Mouse (Mus musculus) CH12.LX (cell line): ENCODE measurements around the gene Vmo1.
A peak's percentile ranks its signal among the peaks of the same experiment; 100 is the strongest.

ENCODE experiments used
- CTCF ChIP-seq, 2 experiments: IDR thresholded peaks in 1 of 2; conservative IDR thresholded peaks in 1 of 2; 2 replicates each; pipeline ENCODE4 v1.5.1; 2011 to 2012; ENCODE audit warnings: low read depth in 2 of 2, low read length in 2 of 2, improper control_type of control experiment in 1 of 2, inconsistent platforms in 1 of 2, mild to moderate bottlenecking in 1 of 2, moderate library complexity in 1 of 2
- ELF1 ChIP-seq: IDR thresholded peaks from 2 replicates; pipeline ENCODE4 v1.6.1; 2014; ENCODE audit warnings: low read depth, mild to moderate bottlenecking, inconsistent platforms, low read length, improper control_type of control experiment
- POLR2A ChIP-seq: IDR thresholded peaks from 2 replicates; pipeline ENCODE4 v1.6.1; 2011; ENCODE audit warnings: low read depth, mild to moderate bottlenecking, improper control_type of control experiment, low read length
- SMC3 ChIP-seq: IDR thresholded peaks from 2 replicates; pipeline ENCODE4 v1.6.1; 2011; ENCODE audit warnings: low read depth, low read length, improper control_type of control experiment

GRCm38 (mm10) chr11:70539877-70540587 is 25.6 kb upstream of the Vmo1 start, which contains the start of gene Pld2:
- peak; percentile 84 for TF ChIP-seq POLR2A
- peak; percentile 50 for TF ChIP-seq ELF1
- peak in 1 of 2 experiments; percentile 85; a peak in 2 of 4 replicates for TF ChIP-seq CTCF (conservative IDR thresholded peaks at IDR 0.05 in 1 of 2, IDR thresholded peaks at IDR 0.05 in 1 of 2; ENCODE audit: low read depth in 2 of 2, low read length in 2 of 2)
- TF ChIP-seq SMC3: peak; percentile 86
